Mouse (Mus musculus) urinary bladder, postnatal 36 days (tissue): ENCODE results near the gene Cdk6.
"Not testable (repeated sequence)": the region's sequence is repeated elsewhere in the genome, so short reads cannot be mapped to it uniquely, and the experiment has no call there.

Experiments used
- DNase-seq, 2 experiments: peaks; one replicate each; pipeline ENCODE4 v3.0.0; 2022; ENCODE audit warnings: low spot score in 2 of 2, mixed read lengths in 1 of 2

The Cdk6 gene

DNA sequence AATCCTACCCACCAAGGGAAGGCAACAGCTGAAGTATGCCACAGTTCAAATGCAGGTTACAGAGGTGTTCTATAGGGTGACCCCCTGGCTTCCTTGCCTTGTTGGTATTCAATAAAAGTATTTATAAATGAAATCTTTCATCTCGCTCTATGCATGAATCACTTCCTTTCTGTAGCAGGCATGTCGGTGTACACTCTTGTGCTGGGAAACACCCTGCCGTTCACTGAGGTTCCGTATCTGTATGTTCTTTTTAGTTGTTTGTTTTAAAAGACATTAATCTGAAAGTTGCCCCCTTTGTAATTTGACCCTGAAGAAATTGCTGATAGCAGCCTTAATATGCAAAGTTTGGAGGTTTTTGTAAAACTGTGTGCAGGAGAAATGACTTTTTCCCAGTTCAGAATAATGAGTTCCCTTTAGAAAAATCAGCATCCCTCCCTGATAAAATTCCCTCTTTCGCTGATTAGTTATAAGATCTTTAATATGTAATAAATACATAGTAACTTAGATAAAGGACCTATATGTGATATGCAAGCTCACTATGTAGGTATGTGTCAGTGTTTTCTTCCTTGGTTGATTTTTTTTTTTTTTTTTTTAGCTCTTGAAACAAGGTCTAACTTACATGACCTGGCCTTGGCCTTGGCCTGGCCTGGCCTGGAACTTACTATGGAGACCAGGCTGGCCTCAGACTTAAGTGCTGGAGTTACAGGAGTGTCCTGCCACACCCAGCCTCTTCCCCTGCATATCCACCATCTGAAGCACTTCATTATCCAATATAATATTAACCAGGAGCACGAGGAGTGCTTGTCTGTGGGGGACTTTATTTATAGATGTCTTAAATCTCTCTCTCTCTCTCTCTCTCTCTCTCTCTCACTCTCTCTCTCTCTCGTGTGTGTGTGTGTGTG, 167.4 kb downstream of the Cdk6 start:
- no peak for DNase-seq

DNA sequence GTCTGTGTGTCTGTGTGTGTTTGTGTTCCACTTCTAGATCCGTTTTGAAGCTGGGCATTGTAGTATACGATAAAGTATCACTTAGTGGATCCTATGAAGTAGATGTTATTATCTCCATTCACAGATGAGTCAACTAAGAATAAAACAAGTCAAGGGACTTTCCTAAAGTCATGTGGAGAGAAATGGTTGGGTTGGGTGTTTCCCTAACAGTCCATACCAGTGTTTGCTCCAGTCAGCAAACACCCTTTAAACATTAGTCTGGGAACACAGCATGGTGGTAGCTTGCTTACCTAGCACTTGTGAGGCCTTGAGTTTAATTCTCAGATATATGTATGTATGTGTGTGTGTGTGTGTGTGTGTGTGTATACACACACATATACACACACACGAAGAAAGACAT, 168.2 kb downstream of the Cdk6 start:
- DNase-seq = no peak

DNA sequence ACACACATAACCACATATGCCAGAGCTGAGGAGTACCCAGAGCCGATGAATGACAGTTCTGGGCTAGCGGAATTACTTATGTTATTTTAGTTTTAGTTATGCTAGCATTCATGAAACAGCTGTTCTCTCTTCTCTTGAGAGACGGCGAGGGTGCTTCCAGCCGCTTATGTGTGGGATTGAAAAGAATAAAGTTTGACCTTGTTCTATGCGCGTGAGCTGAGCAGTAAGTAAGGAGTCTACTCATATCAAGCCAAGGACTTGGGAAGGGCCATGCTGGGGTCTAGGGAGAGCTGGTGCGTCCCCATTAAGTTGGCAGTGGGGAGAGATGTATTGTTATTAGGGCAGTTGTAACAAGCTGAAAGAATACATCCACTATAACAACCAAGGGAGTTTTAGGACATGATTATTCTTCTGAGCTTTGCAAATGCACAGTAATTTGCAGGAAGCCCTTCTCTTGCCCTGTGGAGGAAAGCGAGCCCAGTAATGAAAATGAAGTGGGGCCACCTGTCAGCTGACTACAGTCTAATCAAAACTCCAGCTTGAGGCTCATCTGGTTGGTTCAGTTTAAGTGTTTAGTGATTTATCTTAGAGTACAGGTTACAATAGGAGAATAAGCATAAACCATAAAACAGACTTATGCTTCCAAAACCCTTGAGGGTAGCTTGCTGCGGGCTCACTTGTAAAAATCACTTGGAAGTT, 170.0 kb downstream of the Cdk6 start:
- DNase-seq = no peak

DNA sequence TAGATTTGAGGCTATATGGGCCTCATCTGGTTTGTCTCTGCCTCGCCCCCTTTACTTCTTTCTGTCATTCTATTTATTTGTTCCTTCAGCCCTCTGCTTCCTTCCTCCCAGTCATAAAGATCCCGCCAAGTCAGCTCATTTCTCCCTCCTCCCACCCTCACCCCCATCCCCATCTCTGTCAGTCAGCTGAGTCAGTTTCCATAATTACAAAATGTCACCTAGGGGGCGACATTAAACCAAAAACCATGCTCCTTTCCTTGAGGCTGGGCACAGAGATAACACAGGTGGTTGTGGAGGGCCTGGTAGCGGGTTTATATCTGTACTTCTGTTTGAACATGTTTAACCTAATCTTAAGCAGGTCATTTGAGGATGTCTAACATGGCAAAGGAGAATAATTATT, 171.3 kb downstream of the Cdk6 start:
- DNase-seq = no peak

DNA sequence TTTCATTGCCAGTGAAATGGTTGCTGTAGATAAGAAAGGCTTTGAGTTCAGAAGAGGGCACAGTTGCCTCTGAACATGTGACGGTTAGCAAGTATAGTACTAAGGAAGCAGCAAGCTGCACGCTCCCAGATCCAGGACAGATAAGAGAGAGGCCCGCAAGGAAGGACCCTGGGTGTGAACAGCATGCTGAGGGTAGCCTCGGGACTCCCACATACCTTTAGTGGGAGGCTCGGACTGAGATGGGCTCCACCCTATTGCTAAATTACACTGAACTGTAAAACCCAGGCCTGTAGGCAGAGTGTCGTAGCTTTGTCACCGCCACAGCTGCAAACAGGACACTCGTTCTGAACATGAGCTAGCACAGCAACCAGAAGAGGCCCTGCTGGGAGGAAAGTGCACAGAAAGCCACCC, 173.6 kb downstream of the Cdk6 start:
- DNase-seq = no peak

DNA sequence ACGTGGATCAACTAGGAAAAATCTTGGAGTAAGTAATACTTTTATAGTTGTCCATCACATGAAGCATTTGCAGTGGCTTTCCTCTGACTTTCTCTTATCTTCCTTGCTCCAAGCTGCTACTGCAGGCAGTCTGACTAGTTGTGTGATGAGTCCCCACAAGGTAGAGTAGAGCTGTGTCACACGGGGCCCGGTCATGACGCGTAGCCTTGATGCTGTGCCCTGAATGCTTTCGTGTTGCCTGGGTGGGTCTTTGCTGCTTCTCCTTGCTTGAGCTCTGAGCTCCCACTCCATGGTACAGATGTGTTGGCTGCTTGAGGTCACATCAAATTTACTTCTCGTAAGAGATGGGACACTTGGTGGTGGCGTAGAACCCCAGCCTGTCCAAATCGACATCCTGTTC, 174.2 kb downstream of the Cdk6 start:
- no peak for DNase-seq

DNA sequence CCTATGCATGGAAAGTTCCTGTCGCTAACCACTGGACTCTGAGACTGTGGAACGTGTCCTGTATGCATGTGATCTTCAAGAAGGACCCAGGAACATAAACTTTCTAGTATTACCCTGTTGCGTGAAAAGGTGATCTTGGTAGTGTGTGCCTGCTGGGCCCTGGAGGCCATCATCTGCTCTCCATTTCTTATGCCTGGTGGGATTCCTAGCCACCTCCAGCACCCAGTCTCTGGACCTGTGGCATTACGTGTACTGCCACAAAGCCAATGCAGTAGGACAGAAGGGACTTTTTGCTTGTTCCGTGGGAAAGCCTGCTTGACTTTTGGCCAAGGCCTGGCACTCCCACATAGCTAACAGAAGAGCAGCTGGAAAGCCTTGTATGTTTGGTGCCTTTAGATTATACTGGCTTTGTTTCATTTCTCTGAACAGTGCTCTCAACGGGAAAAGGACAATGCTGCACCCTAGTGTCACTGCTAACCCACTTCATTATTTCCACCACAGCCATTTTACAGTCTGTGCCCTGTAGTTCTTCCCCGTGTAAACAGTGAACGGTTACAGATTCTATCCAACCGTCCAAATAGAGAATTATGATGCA, 175.3 kb downstream of the Cdk6 start:
- DNase-seq = no peak

DNA sequence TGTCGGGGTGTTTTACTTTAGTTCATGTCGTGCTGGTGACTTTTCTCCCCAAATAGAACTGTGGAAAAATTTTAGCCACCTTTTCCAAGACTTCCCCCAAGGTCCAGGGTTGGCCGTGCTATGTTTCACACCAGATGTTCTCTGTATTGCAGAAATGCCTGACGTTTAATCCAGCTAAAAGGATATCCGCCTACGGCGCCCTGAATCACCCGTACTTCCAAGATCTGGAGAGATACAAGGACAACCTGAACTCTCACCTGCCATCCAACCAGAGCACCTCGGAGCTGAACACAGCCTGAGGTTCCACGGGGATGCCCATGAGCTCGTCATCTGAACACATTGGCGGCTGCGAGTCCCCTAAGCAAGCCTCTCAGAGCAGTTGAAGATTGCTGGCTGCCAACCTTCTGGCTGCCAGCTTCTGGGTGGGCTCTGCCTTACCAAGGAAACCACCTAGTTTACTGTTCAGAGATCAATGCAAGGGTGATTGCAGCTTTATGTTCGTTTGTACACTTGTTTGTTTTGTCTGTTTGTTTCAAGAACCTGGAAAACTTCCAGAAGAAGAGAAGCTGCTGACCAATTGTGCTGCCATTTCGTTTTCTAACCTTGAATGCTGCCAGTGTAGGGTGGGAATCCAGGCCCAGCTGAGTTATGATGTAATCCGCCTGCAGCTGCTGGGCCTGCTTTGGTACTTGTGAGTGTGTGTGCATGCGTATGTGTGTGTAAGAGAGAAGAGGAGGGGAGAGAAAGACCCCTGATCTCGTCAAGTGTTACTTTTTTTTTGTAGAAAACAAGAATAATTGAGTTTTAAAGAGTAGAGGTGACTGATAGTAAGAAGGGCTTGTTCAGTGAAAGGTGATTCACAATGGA, 179.4 kb downstream of the Cdk6 start:
- no peak for DNase-seq

DNA sequence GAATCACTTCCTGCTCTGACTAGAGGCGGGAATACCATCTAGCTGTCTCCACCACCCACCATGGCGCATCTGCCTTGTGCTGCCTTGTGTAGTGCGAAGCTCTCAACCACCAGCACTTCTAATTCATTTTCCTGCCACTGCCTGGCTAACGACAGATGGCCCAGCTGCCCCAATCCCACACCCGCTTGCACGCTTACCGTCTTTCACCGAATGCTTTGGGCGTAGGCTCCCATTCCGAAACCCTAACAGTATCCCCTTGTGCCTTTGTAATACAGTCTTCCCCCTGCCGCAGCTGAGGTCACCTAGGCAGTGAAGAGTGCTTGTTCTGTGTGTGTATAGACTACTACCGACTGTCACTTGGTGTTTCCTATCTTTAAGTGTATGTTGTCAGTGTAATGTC, 180.5 kb downstream of the Cdk6 start:
- no peak for DNase-seq

DNA sequence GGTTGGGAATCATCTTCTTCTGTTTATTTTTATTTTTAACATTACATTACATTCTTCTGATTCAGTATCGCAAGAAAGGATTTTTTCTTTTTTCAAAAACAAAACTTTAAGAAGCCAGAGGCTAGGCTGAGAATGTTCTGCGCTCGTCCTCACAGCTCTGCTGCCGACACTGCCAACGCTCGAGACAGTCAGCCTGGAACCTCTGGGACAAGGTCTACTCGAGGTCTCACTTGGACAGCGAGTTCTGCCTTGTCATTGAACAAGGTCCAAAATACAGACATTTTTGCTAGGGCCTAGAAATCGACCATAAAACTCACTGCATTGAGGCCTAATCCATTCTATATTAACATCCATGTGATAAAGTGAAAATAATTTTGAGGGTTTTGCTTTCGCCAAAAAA, 181.5 kb downstream of the Cdk6 start:
- DNase-seq = no peak

DNA sequence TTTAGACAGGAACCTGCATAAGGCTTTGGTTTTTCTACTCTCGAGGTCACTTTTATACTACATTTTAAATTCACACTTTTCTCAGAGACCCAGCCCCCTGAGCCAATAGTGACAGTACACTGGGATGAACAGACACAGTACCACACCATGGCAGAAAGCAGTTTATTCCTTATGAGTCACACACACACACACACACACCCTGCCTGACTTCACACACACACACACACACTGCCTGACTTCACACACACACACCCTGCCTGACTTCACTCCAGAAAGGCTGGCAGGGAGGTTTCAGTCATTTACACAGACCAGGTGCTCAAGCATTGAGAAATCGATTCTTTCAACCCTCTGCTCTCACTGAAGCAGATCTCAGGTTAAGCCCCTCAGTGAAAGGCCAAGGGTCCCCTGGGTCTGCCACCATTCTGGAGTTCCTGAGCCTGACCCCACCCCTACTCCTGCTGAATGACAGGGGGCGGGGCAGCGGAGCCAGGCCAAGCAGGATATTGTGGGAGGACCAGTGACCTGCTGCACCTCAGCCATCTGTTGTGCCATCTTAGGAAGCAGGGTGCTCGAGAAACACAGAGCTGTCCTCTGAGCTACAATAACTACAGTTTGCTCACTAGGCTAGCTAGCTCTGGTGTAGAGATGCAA, 185.9 kb downstream of the Cdk6 start:
- no peak for DNase-seq

DNA sequence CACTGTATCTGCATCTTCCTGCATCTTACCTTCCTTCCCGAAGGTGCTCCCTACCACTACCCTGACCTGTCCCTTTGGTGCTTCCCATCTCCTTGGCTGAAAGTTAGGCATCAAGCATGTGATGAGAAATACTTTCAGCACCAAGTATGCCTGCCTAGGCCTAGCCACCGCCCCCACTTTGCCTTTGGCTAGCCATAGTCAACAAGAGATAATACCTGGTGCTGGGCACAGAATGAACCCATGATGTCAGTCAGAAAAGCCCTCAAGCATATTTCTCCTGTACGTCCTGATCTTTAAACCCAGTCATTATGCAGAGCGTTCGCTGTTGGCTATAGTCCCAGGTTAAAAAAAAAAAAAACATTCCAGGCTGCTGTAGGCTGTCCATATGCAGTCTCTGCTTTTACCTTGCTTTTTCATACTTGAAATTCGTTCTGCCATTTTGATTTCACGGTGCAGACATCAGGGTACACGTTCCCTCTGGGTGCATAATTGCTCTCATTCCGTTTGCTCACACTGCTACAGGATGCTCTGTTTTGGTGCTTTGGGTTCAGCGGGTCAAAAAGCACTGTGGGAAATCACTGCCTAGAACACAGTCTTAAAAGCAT, 188.4 kb downstream of the Cdk6 start:
- DNase-seq = no peak

DNA sequence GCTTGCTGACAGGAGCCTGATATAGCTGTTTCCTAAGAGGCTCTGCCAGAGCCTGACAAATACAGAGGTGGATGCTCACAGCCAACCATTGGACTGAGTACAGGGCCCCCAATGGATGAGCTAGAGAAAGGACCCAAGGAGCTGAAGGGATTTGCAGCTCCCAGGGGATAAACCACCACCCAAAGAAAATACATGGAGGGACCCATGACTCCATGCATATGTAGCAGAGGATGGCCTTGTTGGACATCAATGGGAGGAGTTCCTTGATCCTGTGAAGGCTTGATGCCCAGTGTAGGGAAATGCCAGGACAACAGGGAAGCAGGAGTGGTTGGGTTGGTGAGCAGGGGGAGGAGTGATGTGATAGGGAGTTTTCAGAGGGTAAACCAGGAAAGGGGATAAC, 190.8 kb downstream of the Cdk6 start:
- DNase-seq = not testable (repeated sequence)

DNA sequence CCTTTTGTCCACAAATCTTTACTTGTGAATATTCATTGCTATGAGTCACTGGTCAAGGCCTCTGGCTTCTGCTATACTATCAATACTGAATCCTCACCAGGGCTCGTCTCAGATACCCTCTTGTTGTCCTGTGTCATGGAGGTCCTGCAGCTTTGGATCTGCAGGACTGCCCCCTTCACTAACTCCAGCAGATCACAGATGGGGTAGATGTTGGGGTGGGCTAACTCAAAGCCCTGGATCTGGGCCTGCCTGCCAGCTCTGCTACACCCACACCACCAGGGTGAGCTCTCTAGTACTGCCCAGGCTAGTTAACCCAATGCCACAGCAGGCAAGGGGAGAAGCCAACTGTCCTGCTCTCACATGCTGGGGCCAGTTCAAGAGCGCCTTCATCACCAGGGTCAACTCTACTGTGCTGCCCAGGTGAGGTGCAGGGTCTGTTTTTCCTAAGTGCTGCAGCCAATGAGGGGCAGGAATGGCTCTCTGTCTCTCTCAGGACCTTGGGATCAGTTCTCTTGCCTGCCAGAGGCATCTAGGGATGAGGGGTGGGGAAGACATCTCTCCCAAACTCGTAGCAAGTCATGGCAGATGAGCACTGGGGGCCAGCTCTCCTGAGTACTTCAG, 195.4 kb downstream of the Cdk6 start:
- no peak for DNase-seq

DNA sequence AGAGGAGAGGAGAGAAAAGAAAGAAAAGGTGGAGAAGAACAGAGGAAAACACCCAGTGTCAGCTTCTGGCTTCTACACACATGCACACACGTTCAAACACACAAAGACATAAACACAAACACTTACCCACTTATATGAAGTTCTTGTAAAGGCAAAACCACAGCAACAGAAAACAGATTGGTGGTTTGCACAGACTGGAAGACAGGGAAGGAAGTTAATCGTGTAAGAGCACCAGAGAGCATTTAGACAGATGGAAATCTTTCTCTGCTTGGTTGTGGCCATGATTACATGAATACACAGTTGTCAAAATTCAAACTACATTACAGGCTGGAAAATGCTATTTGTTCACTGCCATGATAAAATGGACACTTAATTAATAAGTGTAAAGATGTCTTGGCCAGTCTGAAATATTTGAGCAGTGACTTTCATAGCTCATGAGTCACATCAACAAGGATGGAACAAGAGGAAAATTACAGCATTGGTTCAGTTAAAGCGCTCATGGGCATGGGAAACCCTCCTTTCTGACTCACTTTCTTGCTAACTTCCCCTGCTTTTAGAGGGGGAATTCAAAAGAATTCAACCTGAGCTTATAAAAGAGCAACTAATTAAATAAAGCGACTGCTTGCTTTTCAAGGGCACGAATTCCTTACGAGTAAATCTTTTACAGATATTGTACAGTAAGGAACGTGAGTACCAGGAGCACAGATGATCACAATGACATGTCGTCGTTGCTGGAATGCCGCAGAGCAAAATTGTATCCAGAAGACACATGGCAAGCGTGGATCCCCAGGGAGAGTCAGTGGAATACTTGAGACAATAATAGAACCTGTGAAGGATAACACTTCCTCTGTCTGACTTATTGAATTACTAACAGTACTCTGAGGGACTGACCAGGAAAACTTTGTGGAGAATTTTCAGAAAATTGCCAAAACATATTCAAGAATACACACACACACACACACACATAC, 197.5 kb downstream of the Cdk6 start:
- DNase-seq = no peak

DNA sequence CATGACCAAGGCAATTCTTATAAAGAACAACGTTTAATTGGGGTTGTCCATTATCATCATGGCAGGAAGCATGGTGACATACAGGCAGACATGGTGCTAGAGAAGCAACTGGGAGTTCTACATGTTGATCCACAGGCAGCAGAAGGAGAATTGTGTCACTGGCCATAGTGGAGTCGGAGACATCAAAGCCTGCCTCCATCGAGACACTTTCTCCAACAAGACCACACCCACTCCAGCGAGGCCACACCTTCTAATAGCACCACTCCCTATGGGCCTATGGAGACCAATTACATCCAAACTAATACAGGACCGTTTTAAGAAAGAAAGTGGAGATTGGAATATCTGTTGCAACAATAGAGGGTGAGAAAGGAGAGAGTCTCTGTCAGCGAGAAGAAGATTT, 200.6 kb downstream of the Cdk6 start:
- no peak for DNase-seq

DNA sequence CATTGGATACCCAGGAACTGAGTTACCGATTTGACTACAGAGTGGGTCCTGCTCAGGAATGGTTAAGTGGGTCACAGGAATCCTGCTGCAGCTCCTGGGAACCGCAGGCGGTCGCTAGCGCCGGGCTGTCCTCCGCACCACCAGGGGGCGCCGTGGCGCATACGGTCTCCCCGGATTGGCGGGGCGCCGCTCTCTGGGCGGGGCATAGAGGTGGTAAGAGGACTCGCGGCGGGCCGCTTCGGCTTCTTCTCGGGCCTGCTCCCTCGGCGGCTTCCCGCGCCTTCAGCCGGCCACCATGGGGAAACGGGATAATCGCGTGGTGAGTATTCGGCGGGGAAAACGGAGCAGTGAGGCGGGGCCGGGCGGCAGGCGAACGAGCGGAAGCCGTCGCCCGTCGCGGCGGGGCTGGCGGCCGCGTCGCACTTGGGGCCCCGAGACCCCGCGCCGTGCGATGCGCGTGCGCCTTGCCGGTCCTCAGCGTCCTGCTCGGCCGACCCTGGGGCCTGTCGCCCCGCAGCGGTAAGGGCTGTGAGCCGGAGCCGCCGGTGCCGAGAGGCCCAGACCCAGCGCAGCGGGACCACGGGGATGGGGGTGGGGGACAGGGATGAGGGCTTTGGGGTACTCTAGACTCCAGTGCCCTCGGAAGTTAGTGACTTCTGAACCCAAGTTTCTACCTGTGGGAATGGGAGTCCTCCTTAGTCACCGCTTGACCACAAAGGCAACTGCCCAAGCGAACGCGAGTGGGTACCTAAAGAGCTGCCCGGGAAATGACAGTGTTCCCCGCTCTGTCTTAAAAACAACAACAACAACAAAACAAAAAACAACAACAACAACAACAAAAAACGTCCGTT, 202.6 kb downstream of the Cdk6 start, which contains the start of gene Fam133b:
Gene Fam133b (plus strand): TSS at position 205 of the 851 bp plus-strand sequence.
- DNase-seq = peak; percentile 95 to 96

DNA sequence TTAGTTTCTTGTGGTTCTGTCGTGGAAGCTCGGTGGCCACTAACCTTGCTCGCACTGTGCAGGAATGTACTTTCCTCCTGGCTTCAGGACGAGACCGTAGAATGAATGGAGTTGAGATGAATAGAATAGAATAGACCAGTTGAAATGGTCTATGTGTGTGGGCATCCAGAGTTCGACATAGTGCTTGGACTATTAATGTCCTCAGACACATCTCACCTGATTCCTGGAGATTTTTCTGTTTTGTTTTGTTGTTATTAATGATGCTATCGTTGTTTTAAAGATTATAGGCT, 203.1 kb downstream of the Cdk6 start:
- DNase-seq = no peak
